Mouse (Mus musculus) limb, embryonic 12.5 days (tissue): ENCODE results near the gene Sertad1. TPM values are rescaled to one million over a fixed set of nuclear protein-coding genes. Genes with fewer than 3 reads are reported as not detected.

Experiments
- ATAC-seq: fragments of 200-750 bp; cut with Nextera tagmentation; 2 replicates; pipeline ENCODE4 v1.8.0; 2017; ENCODE audit warnings: low read depth, moderate TSS enrichment; ENCODE audit not compliant: insufficient number of reproducible peaks, insufficient read depth, low FRiP score, low TSS enrichment
- H3K27ac ChIP-seq: fragments of 300-500 bp; sonication (generic); 2 replicates; pipeline ENCODE4 v1.5.1; 2016; ENCODE audit warnings: mild to moderate bottlenecking, moderate library complexity
- H3K27me3 ChIP-seq: fragments of 300-500 bp; sonication (generic); 2 replicates; pipeline ENCODE4 v1.6.1; 2016; ENCODE audit warnings: mild to moderate bottlenecking, moderate library complexity
- H3K36me3 ChIP-seq: fragments of 300-500 bp; sonication (generic); 2 replicates; pipeline ENCODE4 v1.6.1; 2016; ENCODE audit warnings: mild to moderate bottlenecking, moderate library complexity
- H3K4me1 ChIP-seq: fragments of 300-500 bp; sonication (generic); replicated peaks from 2 replicates; pipeline ENCODE4 v1.6.1; 2016
- H3K4me2 ChIP-seq: fragments of 300-500 bp; sonication (generic); 2 replicates; pipeline ENCODE4 v1.6.1; 2016; ENCODE audit warnings: mild to moderate bottlenecking, moderate library complexity
- H3K4me3 ChIP-seq: fragments of 300-500 bp; sonication (generic); replicated peaks from 2 replicates; pipeline ENCODE4 v1.5.1; 2016; ENCODE audit warnings: mild to moderate bottlenecking
- H3K9ac ChIP-seq: fragments of 300-500 bp; sonication (generic); replicated peaks from 2 replicates; pipeline ENCODE4 v1.6.1; 2016; ENCODE audit warnings: mild to moderate bottlenecking, moderate library complexity
- H3K9me3 ChIP-seq: fragments of 300-500 bp; sonication (generic); 2 replicates; pipeline ENCODE4 v1.6.1; 2016; ENCODE audit warnings: mild to moderate bottlenecking, moderate library complexity
- WGBS: fragments of 180-500 bp; shearing (Covaris S2); methylation state at CpG from one replicate; pipeline ENCODE4 v1.1.7; 2016; 5-methylcytosine and 5-hydroxymethylcytosine counted together
- polyA plus RNA-seq: library from polyadenylated mRNA; unstranded; fragments of >200 nt; fragmentation: Nextera tagmentation; extraction: Ambion mirVana; gene quantifications from 2 replicates; pipeline ENCODE4 v1.2.1, GENCODE M21; 2016

Gene Sertad1
- polyA plus RNA-seq, 1 experiment from 2014 or later: 29.4 TPM

GRCm38 (mm10) chr7:27530937-27531336 lies 44.2 kb downstream of the Sertad1 start:
- Histone ChIP-seq H3K4me1 (no peaks in the 10 kb centered on the region), H3K4me3 (no peak overlapping the region), H3K9ac (no peak overlapping the region), H3K9me3 (no peaks in the 10 kb centered on the region), H3K27ac (no peak overlapping the region), H3K36me3 (peaks cover 66% of the 10 kb centered on the region), H3K27me3 (no peaks in the 10 kb centered on the region), H3K4me2 (no peak overlapping the region)
- 67% methylated on average over 3 of the region's 3 CpGs for WGBS
- ATAC-seq: no peak

- H3K27ac ChIP-seq: no peak overlapping the region
- WGBS: 87% methylated on average over 10 of the region's 10 CpGs
- H3K4me2 ChIP-seq: no peak overlapping the region
- H3K36me3 ChIP-seq: peaks cover 74% of the 10 kb centered on the region
- H3K9ac ChIP-seq: no peak overlapping the region
- H3K27me3 ChIP-seq: no peaks in the 10 kb centered on the region
- no peak overlapping the region for H3K4me3 ChIP-seq
- no peak for ATAC-seq
- no peaks in the 10 kb centered on the region for H3K4me1 ChIP-seq
- H3K9me3 ChIP-seq: no peaks in the 10 kb centered on the region
These were observed 45.0 kb downstream of the Sertad1 start for GRCm38 (mm10) chr7:27531707-27532106.

GRCm38 (mm10) chr7:27532480-27533050 lies 45.9 kb downstream of the Sertad1 start:
- H3K9ac ChIP-seq: no peak overlapping the region
- H3K4me2 ChIP-seq: no peak overlapping the region
- H3K27me3 ChIP-seq: no peaks in the 10 kb centered on the region
- 95% methylated on average over 9 of the region's 9 CpGs for WGBS
- no peak overlapping the region for H3K27ac ChIP-seq
- H3K4me1 ChIP-seq: no peaks in the 10 kb centered on the region
- no peak for ATAC-seq
- H3K9me3 ChIP-seq: no peaks in the 10 kb centered on the region
- H3K36me3 ChIP-seq: peaks cover 82% of the 10 kb centered on the region
- H3K4me3 ChIP-seq: no peak overlapping the region

- no peak overlapping the region for H3K4me2 ChIP-seq
- peaks cover 93% of the 10 kb centered on the region for H3K36me3 ChIP-seq
- no peak for ATAC-seq
- no peak overlapping the region for H3K4me3 ChIP-seq
- no peaks in the 10 kb centered on the region for H3K27me3 ChIP-seq
- no peaks in the 10 kb centered on the region for H3K9me3 ChIP-seq
- no peak overlapping the region for H3K27ac ChIP-seq
- H3K4me1 ChIP-seq: no peaks in the 10 kb centered on the region
- no peak overlapping the region for H3K9ac ChIP-seq
- WGBS: 83% methylated on average over 2 of the region's 2 CpGs
These were observed 48.7 kb downstream of the Sertad1 start for GRCm38 (mm10) chr7:27535386-27535785.

GRCm38 (mm10) chr7:27536618-27537017 lies 49.9 kb downstream of the Sertad1 start:
- no peak overlapping the region for H3K4me3 ChIP-seq
- no peak overlapping the region for H3K27ac ChIP-seq
- 0 out of 2 replicates have a peak, but pooled peaks cover 2% of the 10 kb centered on the region for H3K4me1 ChIP-seq
- no peak for ATAC-seq
- 90% methylated on average over 6 of the region's 6 CpGs for WGBS
- H3K9ac ChIP-seq: no peak overlapping the region
- H3K9me3 ChIP-seq: no peaks in the 10 kb centered on the region
- no peak overlapping the region for H3K4me2 ChIP-seq
- H3K36me3 ChIP-seq: peaks cover 92% of the 10 kb centered on the region
- H3K27me3 ChIP-seq: no peaks in the 10 kb centered on the region

- Histone ChIP-seq H3K27me3 (no peaks in the 10 kb centered on the region), H3K4me1 (peaks cover 8% of the 10 kb centered on the region), H3K4me3 (no peak overlapping the region), H3K27ac (no peak overlapping the region), H3K9ac (no peak overlapping the region), H3K4me2 (no peak overlapping the region), H3K9me3 (no peaks in the 10 kb centered on the region), H3K36me3 (peaks cover 78% of the 10 kb centered on the region)
- ATAC-seq: no peak
- whole genome bisulfite sequencing: 78% methylated on average over 8 of the region's 8 CpGs
These were observed 51.3 kb downstream of the Sertad1 start for GRCm38 (mm10) chr7:27537998-27538397.

- Histone ChIP-seq H3K36me3 (peaks cover 71% of the 10 kb centered on the region), H3K27me3 (no peaks in the 10 kb centered on the region), H3K4me1 (peaks cover 8% of the 10 kb centered on the region), H3K4me3 (no peak overlapping the region), H3K9me3 (no peaks in the 10 kb centered on the region), H3K27ac (no peak overlapping the region), H3K9ac (no peak overlapping the region), H3K4me2 (no peak overlapping the region)
- 88% methylated on average over 2 of the region's 2 CpGs for WGBS
- ATAC-seq: no peak
These were observed 52.1 kb downstream of the Sertad1 start for GRCm38 (mm10) chr7:27538797-27539196.

Other genes with a start within 250 kb of the Sertad1 start
- gene Numbl, start 228.5 kb upstream of the Sertad1 start, polyA plus RNA-seq: 25.3 and 26.5 TPM in 2 replicates
- 15.2 and 15.8 TPM in 2 replicates for gene Ltbp4, start 149.2 kb upstream of the Sertad1 start, polyA plus RNA-seq
- gene Shkbp1, start 130.9 kb upstream of the Sertad1 start, polyA plus RNA-seq: 59.5 and 59.9 TPM in 2 replicates
- 0.42 TPM in 1 of 2 replicates, not detected in the other for gene Gm20479, start 129.5 kb upstream of the Sertad1 start, polyA plus RNA-seq
- gene Sptbn4, start 39.2 kb upstream of the Sertad1 start, polyA plus RNA-seq: 0.26 and 0.41 TPM in 2 replicates
- 34.1 and 38.8 TPM in 2 replicates for gene Blvrb, start 38.9 kb upstream of the Sertad1 start, polyA plus RNA-seq
- gene Sertad3, start 13.1 kb upstream of the Sertad1 start, polyA plus RNA-seq: 29.4 and 30.3 TPM in 2 replicates
- 5.6 and 6.1 TPM in 2 replicates for gene Prx, start 12.4 kb downstream of the Sertad1 start, polyA plus RNA-seq
- 0.60 and 0.97 TPM in 2 replicates for gene Hipk4, start 36.4 kb downstream of the Sertad1 start, polyA plus RNA-seq
- 59.7 and 68.5 TPM in 2 replicates for gene Pld3, start 66.3 kb downstream of the Sertad1 start, polyA plus RNA-seq
- gene 2310022A10Rik, start 66.3 kb downstream of the Sertad1 start, polyA plus RNA-seq: 34.7 and 36.0 TPM in 2 replicates
- gene Akt2, start 104.6 kb downstream of the Sertad1 start, polyA plus RNA-seq: 98.8 and 104 TPM in 2 replicates
- gene Ttc9b, start 167.0 kb downstream of the Sertad1 start, polyA plus RNA-seq: 0.20 TPM in 1 of 2 replicates, not detected in the other
- gene Map3k10, start 187.7 kb downstream of the Sertad1 start, polyA plus RNA-seq: 16.6 and 18.6 TPM in 2 replicates
- gene Zfp607b, start 202.4 kb downstream of the Sertad1 start, polyA plus RNA-seq: 3.7 and 3.8 TPM in 2 replicates
- gene Zfp60, start 244.5 kb downstream of the Sertad1 start, polyA plus RNA-seq: 48.0 and 50.2 TPM in 2 replicates